Mouse (Mus musculus) bone marrow, adult 2 months (tissue): ENCODE data around the gene Aim2.

ENCODE experiments used
- CTCF ChIP-seq: fragments of 200-500 bp; IDR thresholded peaks from 2 replicates; pipeline ENCODE4 v1.5.1; 2011; ENCODE audit warnings: low read length, control low read depth; ENCODE audit not compliant: control insufficient read depth, insufficient read depth
- POLR2A ChIP-seq: fragments of 200-500 bp; IDR thresholded peaks from 2 replicates; pipeline ENCODE4 v1.6.1; 2011; ENCODE audit warnings: low read depth, mild to moderate bottlenecking, control low read depth, low read length, borderline replicate concordance; ENCODE audit not compliant: control insufficient read depth

GRCm38 (mm10) chr1:173391754-173392153 is 41.1 kb downstream of the Aim2 start:
- TF ChIP-seq POLR2A (no peak), CTCF (no peak)
